Mouse (Mus musculus) intestine, postnatal 0 days (tissue): ENCODE measurements at regions not wholly inside any gene's neighbourhood (a gene's known extent, or its start where the extent isn't known, plus 50 kb on each side); places are given as distances from the start of the nearest gene placed in this dataset.
A peak's percentile ranks its signal among the peaks of the same experiment; 100 is the strongest.

ENCODE experiments used
- ATAC-seq: fragments of 200-750 bp; cut with Nextera tagmentation; 2 replicates; pipeline ENCODE4 v1.8.0; 2017; ENCODE audit warnings: mild to moderate bottlenecking, moderate TSS enrichment, moderate library complexity
- H3K27ac ChIP-seq: fragments of 300-500 bp; sonication (generic); 2 replicates; pipeline ENCODE4 v1.5.1; 2014; ENCODE audit warnings: mild to moderate bottlenecking, low read depth, low read length, moderate library complexity
- H3K27me3 ChIP-seq: fragments of 300-500 bp; sonication (generic); replicated peaks from 2 replicates; pipeline ENCODE4 v1.6.1; 2014; ENCODE audit warnings: low read length, mixed read lengths; ENCODE audit not compliant: control insufficient read depth, insufficient read depth
- H3K36me3 ChIP-seq: fragments of 300-500 bp; sonication (generic); 2 replicates; pipeline ENCODE4 v1.6.1; 2014; ENCODE audit warnings: mild to moderate bottlenecking, moderate library complexity; ENCODE audit not compliant: control insufficient read depth, insufficient read depth
- H3K4me1 ChIP-seq: fragments of 300-500 bp; sonication (generic); replicated peaks from 2 replicates; pipeline ENCODE4 v1.6.1; 2014; ENCODE audit warnings: antibody characterized with exemption, low read length, mixed read lengths; ENCODE audit not compliant: control insufficient read depth, insufficient read depth
- H3K4me2 ChIP-seq: fragments of 300-500 bp; sonication (generic); replicated peaks from 2 replicates; pipeline ENCODE4 v1.6.1; 2014; ENCODE audit warnings: low read depth, mild to moderate bottlenecking, moderate library complexity
- H3K4me3 ChIP-seq: fragments of 300-500 bp; sonication (generic); 2 replicates; pipeline ENCODE4 v1.5.1; 2014; ENCODE audit warnings: low read depth, low read length
- H3K9ac ChIP-seq: fragments of 300-500 bp; sonication (generic); 2 replicates; pipeline ENCODE4 v1.6.1; 2014; ENCODE audit warnings: mild to moderate bottlenecking, low read depth, low read length
- H3K9me3 ChIP-seq: fragments of 300-500 bp; sonication (generic); 2 replicates; pipeline ENCODE4 v1.6.1; 2016; ENCODE audit warnings: mixed run types; ENCODE audit not compliant: control insufficient read depth
- CTCF ChIP-seq: sonication (generic); IDR thresholded peaks from 2 replicates; pipeline ENCODE4 v1.5.1; 2016; ENCODE audit warnings: low read depth, mild to moderate bottlenecking, control low read depth, antibody characterized with exemption, moderate library complexity
- WGBS: fragments of 180-500 bp; shearing (Covaris S2); extraction: QIAGEN DNeasy Blood & Tissue Kit; methylation state at CpG from one replicate; pipeline ENCODE4 v1.1.7; 2014; 5-methylcytosine and 5-hydroxymethylcytosine counted together

DNA sequence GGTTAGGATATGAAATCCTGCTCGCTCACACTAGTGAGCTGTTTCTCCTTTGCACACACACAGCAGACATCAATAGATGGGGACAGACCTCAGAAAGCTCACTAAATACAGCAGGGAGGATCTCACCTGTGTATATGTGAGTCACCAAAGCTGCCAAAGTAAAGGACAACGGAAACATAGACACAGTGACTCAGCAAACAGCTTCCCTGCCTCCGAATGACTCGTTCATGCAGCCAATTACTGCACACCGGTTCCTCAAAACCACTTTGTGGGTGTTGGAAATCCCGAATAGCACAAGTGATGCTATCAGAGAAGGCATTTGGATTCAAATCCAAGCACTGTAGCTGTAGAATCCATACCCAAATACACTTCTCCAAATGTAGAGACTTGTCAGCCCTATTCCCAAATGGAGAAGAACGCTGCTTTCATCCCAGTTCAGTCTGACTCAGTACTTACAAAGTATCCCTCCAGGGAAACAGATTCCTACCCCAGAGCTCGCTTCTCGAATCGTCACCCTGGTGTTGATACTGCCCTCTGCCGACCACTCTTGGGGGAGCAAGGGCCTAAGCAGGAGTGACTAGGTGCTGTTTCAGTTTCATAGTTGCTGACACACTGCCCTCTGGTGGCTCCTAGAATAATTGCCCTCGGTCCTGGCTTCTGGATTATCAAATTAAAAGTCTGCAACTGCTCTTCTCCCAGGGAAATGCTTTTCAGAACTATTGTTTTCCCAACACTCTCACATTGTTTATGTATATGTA is 61.4 kb upstream of the Sestd1 start:
- peak; percentile 78 for ATAC-seq
- no peak overlapping the region for H3K4me3 ChIP-seq
- TF ChIP-seq CTCF = peak; percentile 98
- 40% methylated on average over 12 of the region's 12 CpGs for WGBS
- H3K4me1 ChIP-seq = no peaks in the 10 kb centered on the region
- H3K27me3 ChIP-seq = no peaks in the 10 kb centered on the region
- no peak overlapping the region for H3K4me2 ChIP-seq
- H3K27ac ChIP-seq = no peak overlapping the region
- H3K9ac ChIP-seq = no peak overlapping the region
- H3K9me3 ChIP-seq = no peaks in the 10 kb centered on the region
- H3K36me3 ChIP-seq = no peaks in the 10 kb centered on the region

DNA sequence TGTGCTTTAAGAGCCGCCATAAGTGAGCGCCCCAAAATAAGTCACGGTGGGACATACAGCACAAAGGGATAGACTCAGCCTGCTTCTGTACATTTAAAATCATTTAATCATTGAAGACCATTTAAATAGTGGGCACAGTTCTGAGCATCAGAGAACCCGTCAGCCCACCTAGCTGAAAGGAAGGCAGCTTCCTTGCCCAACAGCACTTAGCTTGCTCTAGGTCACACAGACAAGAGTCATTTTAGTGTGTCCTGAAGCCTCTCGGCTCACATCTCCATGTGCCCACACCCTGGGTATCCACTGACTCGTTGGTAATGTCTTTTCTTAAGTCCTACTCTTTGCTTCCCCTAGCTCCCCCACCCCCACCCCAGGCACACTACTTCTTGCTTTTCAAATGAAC is 59.7 kb upstream of the Sestd1 start:
- Histone ChIP-seq H3K9me3 (no peaks in the 10 kb centered on the region), H3K4me2 (no peak overlapping the region), H3K4me1 (no peaks in the 10 kb centered on the region), H3K9ac (no peak overlapping the region), H3K27me3 (no peaks in the 10 kb centered on the region), H3K27ac (no peak overlapping the region), H3K4me3 (no peak overlapping the region), H3K36me3 (no peaks in the 10 kb centered on the region)
- ATAC-seq = no peak
- WGBS = 86% methylated on average over 6 of the region's 6 CpGs
- no peak for TF ChIP-seq CTCF

DNA sequence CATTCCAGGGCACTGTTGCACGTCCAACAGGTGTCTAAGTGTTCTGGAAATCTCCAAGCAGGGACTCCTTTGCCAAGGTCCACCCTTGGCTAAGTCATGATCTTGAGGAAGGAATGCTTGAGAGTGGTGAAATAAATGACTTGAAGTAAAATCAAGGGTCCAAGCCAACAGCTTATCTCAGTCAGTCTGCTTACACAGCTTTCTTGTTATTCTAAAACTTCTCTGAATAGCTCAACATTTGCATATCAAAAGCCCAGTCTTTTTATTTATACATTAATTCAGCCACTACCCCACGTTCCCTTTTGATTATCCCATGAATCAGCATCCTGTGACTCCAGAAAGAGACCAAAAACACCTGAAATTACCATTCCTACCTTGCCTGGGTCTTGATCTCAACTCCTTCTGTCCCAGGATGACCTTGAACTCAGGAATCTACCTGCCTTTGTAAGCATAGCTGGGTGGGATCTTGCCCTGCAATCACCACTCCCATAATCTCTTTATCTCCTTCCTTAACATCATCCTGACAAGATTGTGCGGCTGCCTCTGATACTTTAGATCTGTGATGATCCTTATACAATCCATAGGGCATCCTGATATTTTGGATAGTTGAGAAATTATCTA is 57.5 kb upstream of the Sestd1 start:
- Histone ChIP-seq H3K9me3 (no peaks in the 10 kb centered on the region), H3K36me3 (no peaks in the 10 kb centered on the region), H3K9ac (no peak overlapping the region), H3K4me3 (no peak overlapping the region), H3K27ac (no peak overlapping the region), H3K4me2 (no peak overlapping the region), H3K4me1 (no peaks in the 10 kb centered on the region), H3K27me3 (no peaks in the 10 kb centered on the region)
- no peak for ATAC-seq
- WGBS = 83% methylated on average over 3 of the region's 3 CpGs
- TF ChIP-seq CTCF = no peak

DNA sequence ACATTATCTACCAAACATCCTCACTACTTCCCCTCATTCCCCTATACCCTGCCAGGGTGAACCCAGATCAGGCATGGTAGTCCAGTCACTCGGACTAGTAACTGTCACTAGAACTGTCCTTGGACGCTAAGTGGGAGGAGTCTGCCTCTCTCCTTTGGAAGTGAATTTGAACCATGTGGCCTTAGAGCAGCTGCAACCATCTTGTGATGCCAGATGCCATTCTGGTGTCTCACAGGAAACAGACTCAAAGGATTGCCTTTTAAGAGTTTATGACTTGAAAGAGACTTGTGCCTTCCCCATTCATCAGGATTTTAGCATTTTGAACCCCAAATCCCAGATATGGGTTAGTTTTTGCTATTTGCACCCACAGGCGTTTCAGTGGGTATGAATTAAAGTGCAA is 56.9 kb upstream of the Sestd1 start:
- no peak overlapping the region for H3K9ac ChIP-seq
- no peaks in the 10 kb centered on the region for H3K4me1 ChIP-seq
- H3K4me3 ChIP-seq = no peak overlapping the region
- TF ChIP-seq CTCF = no peak
- H3K9me3 ChIP-seq = no peaks in the 10 kb centered on the region
- H3K27me3 ChIP-seq = no peaks in the 10 kb centered on the region
- no peaks in the 10 kb centered on the region for H3K36me3 ChIP-seq
- WGBS = 83% methylated on average over 3 of the region's 3 CpGs
- no peak overlapping the region for H3K4me2 ChIP-seq
- ATAC-seq = no peak
- H3K27ac ChIP-seq = no peak overlapping the region

DNA sequence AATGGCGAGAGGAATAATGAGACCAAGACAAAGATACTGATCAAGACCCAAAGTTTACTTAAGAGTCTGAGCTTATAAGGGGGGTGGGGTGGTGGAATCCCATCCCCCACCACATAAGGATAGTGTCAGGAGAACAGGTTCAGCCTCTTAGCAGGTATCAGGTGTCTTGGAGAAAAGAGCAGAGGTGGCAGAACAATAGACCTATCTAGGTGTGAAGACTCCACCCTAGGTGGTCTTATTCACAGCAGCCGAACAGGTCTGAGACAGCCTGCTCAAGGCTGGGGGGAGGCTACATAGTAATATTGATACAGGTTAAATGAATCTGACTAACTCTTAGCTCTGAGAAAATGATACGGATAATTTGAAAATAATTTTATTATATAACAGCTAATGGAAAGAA is 56.4 kb upstream of the Sestd1 start:
- H3K36me3 ChIP-seq = no peaks in the 10 kb centered on the region

DNA sequence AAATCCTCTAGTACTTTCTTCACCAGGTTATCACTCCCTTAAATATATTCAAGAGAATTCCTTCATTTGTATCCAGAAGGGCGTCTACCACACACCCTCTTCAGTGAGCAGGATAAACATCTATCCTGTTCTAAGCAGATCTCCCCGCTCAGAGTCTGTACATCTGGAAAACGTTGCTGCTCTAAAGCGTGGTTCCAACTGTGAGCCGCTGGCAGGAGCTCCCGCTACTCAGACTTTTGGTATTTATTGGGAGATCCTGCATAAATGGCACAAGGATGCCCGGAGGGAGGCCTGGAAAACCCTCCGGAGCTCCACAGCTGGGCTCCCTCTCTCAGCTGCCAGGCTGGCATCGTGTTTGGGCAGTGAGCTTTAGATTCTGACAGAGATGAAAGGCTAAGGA is 54.3 kb upstream of the Sestd1 start:
- Histone ChIP-seq H3K9me3 (no peaks in the 10 kb centered on the region), H3K4me3 (no peak overlapping the region), H3K9ac (no peak overlapping the region), H3K4me2 (no peak overlapping the region), H3K36me3 (no peaks in the 10 kb centered on the region), H3K4me1 (no peaks in the 10 kb centered on the region), H3K27ac (no peak overlapping the region), H3K27me3 (no peaks in the 10 kb centered on the region)
- ATAC-seq = no peak
- no peak for TF ChIP-seq CTCF
- WGBS = 63% methylated on average over 9 of the region's 9 CpGs

More for the DNA sequence above, 56.4 kb upstream of the Sestd1 start:
- no peak for TF ChIP-seq CTCF
- Histone ChIP-seq H3K4me2 (no peak overlapping the region), H3K27me3 (no peaks in the 10 kb centered on the region), H3K27ac (no peak overlapping the region), H3K9ac (no peak overlapping the region), H3K9me3 (no peaks in the 10 kb centered on the region), H3K4me1 (no peaks in the 10 kb centered on the region), H3K4me3 (no peak overlapping the region)
- WGBS = 78% methylated on average over 3 of the region's 3 CpGs
- no peak for ATAC-seq
